Mouse (Mus musculus): ENCODE measurements around the gene Prkca.

GRCm38 (mm10) chr11:108345321-108345720, 1.6 kb upstream of the Prkca start:
- TF ChIP-seq CTCF (IDR thresholded peaks at IDR 0.05; ENCODE audit: low read depth) (no peak), EP300 (IDR thresholded peaks at IDR 0.05; ENCODE audit: low read depth) (no peak)
